Mouse (Mus musculus) kidney, postnatal 36 days (tissue): ENCODE data around the gene Spcs2.
"Not testable (repeated sequence)": the region's sequence is repeated elsewhere in the genome, so short reads cannot be mapped to it uniquely, and the experiment has no call there.

Experiments used
- DNase-seq, 2 experiments: peaks; one replicate each; pipeline ENCODE4 v3.0.0; 2021 to 2022; ENCODE audit warnings: mixed read lengths in 2 of 2

Gene Spcs2

DNA sequence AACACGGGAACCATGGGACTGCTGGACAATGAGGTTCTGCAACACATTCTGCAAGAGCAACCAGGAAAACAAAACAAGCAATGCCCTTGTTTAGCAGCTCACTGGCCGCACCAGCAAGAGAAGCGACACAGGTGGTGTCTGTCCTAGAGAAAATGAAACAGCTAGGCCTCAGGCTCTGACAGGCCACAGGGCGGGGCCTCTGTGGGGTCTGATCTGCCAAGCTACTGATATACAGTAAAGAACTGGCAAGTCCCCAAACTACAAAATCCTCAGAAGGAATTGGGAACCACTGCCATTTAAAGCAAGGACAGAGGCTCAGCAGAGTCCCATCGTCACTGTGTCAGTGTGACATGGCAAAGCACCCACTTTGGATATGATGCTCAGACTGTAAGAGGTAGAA, 40.8 kb downstream of the Spcs2 start:
- DNase-seq, result no peak

DNA sequence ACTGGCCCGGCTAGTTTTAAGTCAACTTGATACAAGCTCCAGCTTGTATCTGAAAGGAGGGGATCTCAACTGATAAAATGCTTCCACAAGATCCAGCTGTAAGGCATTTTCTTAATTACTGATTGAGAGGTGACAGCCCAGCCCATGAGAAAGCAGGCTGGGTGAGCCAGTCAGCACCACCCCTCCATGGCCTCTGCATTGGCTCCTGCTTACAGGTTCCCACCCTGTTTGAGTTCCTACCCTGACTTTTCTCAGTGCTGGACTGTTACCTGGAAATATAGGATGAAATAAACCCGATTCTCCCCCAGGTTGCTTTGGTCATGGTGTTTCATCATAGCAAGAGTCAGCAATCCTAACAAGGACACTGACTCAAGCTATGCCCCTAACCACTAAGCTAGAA, 41.3 kb downstream of the Spcs2 start:
- DNase-seq, result no peak

DNA sequence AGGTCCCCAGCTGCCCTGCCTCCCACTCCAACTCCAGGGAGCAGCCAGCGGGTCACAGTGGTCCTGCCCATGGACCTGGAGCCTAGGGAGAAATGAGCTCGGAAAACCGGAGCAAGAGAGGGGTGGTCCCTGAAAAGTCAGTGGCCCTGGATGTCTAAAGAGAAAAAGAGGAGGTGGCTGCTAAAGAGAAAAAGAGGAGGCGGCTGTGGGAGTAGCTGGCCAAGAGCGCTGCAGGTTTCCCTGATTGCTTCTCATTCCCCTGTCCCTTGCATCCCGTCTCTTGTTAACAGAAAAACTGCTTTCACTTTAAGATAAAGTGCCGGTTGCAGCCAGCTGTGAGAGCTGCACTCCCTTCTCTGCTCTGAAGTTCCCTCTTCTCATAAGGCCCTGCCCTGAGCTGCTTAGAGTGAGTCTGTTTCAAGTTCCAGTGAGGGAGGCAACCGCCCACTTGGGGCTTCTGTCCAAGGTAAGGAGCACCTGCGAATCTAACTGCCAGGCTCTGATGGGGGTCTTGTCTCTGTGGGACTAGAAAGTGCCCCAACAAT, 45.0 kb downstream of the Spcs2 start:
- not testable (repeated sequence) for DNase-seq

DNA sequence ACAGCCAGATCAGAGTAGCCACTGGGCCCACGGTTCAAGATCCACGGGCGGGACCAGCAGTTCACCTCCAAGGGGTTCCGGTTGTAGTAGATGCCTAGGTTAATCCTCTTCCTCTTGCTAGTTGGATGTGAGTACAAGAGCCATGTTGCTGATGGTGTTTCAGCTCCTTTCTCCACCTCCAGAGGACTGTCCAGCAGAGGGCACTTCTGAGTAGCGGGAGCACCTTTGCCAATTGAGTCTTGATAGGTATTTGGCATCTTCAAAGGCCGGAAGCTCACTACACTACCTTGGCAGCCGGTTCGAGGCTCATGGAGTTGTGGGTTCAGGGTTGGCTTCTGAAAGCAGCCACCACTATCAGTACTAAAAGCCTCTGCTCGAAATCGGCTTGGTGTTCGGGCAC, 49.9 kb downstream of the Spcs2 start:
- DNase-seq, result peak; percentile 30 to 79

DNA sequence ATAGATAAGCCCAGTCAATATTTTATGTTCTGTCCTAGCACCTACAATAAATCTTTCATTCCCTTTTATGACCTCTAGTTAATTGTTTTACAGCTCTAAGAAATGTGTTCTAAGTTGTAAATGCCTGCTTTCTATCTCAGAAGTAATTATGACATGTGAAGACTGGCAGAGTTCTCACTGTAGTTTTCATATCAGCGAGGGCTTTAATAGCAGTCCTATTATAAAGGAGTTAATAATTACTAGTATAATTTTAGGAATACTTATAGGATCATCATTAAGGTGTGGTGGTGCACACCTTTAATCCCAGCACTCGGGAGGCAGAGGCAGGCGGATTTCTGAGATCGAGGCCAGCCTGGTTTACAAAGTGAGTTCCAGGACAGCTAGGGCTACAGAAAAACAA, 51.6 kb downstream of the Spcs2 start:
- no peak for DNase-seq

DNA sequence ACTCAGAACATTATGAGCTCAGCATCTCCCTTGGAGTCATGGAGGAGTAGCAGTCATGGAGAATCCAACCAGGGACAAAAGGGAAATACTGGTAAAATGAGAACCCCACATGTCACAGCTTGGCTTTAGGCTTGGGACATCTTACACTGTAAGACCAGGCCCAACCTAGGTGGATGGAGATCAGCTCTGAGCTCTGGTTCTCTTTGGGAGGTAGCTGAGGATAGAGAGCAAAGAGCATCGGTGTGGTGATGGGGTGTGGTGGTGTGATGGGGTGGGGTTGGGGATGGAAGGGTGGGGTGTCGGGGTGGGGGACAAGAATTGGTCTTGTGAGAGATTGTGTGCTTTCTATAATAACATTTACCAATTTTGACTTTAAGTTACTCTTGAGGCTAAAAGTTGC, 52.4 kb downstream of the Spcs2 start:
- no peak for DNase-seq

DNA sequence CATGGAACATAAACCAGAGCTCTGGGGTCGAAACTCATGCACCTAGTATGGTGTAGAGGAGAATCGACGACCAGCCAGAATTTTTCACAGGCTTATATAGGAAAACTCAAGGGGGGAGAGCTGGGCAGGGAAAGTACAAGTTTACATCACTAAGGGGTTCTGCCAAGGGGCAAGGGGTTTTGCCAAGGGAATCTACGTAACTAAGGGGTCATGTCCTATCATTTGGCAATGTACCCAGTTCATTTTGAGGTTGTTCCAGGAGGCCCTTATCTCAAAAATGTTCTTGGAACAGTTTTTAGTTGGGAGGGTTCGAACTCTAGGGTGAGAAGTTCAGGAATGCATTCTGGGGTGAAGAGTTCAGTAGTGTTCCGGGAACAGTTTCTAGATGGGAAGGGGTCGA, 56.2 kb downstream of the Spcs2 start:
- not testable (repeated sequence) for DNase-seq

DNA sequence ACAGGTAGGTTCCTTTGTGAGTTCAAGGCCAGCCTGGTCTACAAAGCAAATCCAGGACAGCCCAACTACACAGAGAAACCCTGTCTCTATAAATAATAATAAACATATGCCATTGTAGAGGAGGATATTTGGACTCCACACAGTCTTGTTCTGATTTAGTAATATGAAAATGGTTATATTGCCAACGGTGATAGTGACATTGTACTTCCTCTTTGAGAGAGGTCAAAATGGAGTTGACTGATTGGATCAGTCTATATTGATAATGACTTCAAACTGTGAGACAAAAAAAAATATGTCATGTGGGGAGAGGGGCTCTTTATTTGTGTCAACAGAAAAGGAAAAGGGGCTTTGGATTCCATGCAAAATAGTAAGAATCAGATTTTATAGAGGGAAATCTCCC, 57.9 kb downstream of the Spcs2 start:
- no peak for DNase-seq

DNA sequence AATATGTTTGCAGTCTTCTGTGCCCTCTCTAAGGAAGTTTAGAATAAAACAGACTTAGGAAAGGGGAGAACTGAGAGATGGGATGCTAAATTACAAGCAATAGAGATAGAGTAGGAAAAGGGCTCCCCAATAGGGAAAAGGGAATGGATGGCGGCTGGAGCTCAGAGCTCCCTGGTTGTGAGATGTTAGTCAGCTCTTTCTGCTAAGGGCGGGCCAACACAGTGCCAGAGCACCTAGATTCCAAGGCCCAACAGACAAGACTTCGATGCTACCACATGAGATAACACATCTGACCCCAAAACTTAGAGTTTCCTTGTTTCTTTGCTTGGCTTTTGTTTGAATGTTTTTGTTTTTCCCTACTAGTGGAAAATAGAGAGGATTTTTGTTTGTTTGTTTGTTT, 59.2 kb downstream of the Spcs2 start:
- not testable (repeated sequence) for DNase-seq

DNA sequence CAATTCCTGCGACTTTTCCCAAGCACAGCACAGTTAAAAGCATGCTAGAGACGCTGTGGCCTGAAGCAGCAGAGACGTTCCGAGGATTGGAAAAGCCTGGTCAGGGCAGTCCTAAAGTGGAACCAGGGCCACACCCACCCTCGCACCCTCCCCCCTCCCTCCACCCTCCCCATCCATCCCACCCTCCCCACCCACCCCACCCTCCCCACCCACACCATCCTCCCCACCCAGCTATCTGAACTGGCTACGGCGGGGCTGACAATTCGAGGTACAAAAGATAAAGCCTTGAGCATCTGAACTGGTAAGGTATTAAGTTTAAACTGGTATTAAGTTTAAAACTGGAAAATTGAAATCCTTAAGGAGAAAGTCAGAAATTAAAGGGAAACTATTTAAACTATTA, 59.7 kb downstream of the Spcs2 start:
- DNase-seq, result no peak

DNA sequence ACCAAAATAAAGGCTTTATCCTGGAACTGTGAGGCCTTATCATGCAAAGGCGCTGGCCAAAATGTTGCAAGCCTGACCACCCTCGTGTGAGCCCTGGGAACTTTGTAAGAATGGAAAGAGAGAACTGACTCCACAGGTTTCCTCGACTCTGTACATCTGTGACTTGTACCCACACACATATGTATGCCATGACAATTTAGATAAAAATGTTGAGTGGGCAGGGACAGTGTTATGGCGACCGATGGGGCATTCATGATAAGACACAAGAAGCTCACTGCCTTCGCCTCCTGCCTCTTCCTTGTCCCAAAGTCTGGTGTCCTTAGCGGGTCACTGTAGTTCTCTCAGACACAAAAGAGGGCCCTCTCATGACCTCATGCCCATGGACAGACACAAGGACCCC, 64.1 kb downstream of the Spcs2 start:
- no peak for DNase-seq

DNA sequence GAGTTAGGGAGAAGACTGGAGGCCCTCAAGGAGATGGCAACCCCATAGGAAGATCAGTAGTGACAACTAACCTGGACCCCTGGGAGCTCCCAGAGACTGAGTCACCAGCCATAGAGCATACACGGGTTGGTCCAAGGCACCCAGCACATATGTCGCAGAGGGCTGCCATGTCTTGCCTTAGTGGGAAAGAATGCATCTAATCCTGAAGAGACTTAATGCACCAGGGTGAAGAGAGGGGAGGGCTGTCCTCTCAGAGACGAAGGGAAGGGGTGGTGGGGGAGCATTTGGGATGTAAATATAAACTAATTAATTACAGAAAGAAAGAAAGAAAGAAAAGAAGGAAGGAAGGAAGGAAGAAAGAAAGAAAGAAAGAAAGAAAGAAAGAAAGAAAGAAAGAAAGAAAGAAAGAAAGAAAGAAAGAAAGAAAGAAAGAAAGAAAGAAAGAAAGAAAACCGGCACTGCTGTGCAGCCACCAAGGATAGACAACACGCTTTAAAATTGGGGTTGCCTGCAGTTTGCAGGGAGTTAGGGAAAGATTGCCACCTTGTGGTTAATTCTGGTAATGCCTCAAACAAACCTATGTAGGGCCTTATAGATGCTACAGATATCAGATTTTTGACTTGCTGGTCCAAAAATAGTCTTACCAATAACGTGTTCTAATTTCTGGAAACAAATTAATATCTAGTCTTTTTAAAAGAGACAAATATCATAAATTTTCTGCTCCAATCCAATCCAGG, 65.2 kb downstream of the Spcs2 start:
- DNase-seq, result peak; percentile 54 to 74

DNA sequence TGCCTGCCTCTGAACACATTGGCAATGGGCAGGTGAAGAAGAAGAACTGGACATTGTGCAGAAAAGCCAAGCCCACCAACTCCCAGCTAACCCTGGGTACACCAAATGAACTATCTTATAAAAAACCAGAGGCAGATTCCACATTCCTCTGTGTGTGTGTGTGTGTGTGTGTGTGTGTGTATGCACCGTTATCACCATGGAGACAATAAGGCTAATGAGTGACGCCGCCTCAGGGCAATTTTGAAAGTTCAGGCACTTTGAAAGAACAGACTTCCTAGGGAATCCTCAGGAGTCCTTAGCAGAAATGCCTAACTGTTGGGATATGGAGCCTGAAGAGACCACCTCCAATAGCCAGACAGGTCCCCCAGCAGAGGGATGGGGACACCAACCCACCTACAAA, 66.0 kb downstream of the Spcs2 start:
- DNase-seq, result no peak

DNA sequence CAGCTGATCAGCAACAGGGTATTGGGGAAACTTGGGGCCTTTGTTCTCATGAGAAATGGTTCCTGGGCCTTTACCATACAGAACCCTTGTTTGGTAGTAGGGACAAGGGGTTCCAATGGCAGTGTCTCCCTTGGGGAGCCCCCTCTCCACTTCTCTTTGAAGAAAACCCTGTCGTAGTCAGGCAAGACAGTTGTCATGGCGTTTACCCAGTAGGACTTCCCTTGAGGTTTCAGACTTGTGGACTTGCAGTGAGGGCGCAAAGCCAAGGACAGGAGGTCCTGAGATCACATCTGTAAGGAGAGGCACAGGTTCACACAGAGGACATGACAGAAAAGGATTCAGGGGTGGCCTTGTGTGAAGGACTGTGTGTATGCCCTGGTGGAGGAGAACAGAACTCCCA, 66.8 kb downstream of the Spcs2 start:
- DNase-seq, result no peak

DNA sequence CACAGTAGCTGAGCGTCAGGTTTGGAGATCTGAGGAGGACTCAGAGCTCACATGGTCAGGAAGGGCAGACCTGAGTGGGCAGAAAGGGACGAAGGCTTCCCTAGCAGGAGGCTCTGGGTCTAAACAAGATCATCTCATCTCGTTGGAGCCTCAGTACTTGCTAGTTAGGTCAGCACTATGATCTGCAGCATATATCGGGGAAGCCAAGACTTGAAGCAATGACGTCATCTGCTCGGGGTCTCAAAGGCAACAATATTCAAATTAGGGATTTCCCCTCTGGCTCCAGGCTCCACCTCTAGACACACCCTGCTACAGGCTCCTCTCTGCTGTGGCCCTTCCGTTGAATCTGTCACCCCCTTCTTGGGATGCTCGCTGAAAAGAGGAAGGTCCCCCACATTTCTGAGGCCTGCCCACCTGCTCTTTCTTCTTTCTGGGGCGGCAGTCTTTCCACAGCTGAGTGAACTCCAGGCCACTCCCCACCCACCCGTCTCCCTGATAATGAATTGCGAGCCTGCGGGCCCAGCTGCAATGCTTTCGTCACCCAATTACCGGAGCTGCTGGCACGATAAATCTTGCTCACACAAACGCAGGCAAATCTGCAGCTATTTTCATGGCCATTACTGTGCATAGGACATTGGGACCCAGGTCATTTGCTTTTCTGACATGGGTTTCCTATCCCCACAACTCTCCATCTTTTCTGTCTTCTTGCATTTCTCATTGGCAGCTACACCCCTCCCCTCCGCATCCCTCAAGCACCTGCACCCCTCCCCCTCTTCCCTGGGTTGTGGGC, 67.9 kb downstream of the Spcs2 start:
- DNase-seq, result peak; percentile 11 to 17

DNA sequence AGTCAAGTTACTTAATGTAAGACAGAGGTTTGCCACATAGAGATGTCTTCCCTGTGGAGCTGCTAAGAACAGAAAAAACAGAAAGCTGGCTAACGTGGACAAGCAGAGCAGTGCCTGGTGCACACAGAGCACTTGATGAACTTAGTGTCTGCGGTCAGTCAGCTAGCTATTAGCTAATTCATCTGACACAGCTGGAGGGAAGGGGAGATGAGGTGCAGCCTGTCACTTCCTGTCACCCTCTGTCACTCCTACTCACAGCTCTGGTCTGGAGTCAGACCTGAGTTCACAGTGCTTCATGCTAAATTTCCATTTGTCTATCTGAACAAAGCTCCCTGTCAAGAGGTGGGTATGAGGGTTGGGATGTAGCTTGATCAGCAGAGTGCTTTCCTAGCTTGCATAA, 69.2 kb downstream of the Spcs2 start:
- DNase-seq, result no peak

DNA sequence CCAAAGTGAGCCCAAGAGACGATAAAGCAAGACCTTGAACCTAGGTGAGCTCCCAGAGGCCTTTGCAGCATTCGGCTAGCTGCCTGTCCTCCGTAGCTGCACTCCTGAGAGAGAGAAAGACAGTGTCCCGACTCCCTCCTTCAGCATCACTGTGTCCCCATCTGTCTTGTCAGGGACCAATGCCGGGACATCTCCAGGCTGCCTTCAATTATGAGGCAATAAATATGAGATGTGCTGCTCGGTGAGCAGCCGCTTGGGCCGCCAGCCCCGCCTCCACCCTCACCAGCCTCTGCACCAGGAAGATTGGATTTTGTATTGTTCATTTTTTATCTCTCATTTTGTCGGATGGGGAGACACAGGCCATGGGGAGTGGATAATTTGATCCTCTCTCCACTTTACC, 72.4 kb downstream of the Spcs2 start:
- no peak for DNase-seq

DNA sequence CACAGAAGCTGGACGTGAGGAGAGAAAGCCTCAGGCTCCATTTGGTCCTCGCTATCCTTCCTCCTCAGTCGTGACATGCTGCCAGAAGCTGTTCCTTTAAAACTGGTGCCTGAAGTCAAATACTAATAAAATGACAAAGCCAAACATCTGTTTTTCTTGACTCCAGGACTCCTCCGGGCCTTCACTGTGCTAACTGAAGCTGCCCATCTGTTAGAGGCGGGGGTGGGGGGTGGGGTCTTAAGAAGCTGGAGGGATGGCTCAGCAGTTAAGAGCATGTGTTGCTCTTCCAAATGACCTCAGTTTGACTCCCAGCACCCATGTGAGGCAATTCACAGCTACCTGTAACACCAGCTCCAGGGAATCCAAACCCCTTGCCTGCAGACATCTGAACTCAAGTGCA, 74.7 kb downstream of the Spcs2 start:
- DNase-seq, result no peak

DNA sequence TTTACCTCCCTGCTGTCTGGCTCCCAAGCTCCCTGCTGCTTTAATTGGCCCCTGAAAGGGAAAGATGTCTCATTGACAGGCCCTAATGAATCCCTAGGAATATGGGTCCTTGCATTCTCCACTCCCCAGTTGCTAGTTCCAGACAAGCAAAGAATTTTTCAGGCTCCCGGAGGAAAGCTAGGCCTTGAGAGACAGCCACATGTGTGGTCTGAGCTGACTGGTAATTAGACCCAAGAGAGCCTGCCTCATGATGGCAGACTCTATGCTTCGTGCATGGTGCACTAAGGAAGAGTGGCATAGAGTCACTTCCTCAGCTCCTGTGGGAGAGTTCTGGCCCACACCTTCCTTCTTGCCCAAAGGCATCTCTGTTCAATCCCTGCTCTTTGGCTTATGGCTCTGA, 75.3 kb downstream of the Spcs2 start:
- no peak for DNase-seq
